Mouse (Mus musculus): ENCODE results near the gene Dock1.
A peak's percentile ranks its signal among the peaks of the same experiment; 100 is the strongest.

Dock1 gene

GRCm38 (mm10) chr7:134990911-134991310 is 320.5 kb downstream of the Dock1 start:
- DNase-seq: peak in 1 of 2 experiments; percentile 17

GRCm38 (mm10) chr7:134994983-134995382 is 324.5 kb downstream of the Dock1 start:
- no peak for DNase-seq

GRCm38 (mm10) chr7:135002216-135002615 is 331.8 kb downstream of the Dock1 start:
- DNase-seq: no peak

- DNase-seq: no peak
Observed at GRCm38 (mm10) chr7:135002891-135003290, 332.4 kb downstream of the Dock1 start.

GRCm38 (mm10) chr7:135005964-135006560 is 335.6 kb downstream of the Dock1 start:
- DNase-seq: no peak

- no peak for DNase-seq
Observed at GRCm38 (mm10) chr7:135008021-135008420, 337.6 kb downstream of the Dock1 start.

- DNase-seq: no peak
Observed at GRCm38 (mm10) chr7:135010997-135011396, 340.5 kb downstream of the Dock1 start.

GRCm38 (mm10) chr7:135017531-135017930 is 347.1 kb downstream of the Dock1 start:
- DNase-seq: peak; percentile 35 to 45

GRCm38 (mm10) chr7:135020762-135021161 is 350.3 kb downstream of the Dock1 start:
- DNase-seq: no peak

- no peak for DNase-seq
Observed at GRCm38 (mm10) chr7:135021544-135022100, 351.2 kb downstream of the Dock1 start.

GRCm38 (mm10) chr7:135024531-135024930 is 354.1 kb downstream of the Dock1 start:
- DNase-seq: no peak

GRCm38 (mm10) chr7:135028716-135029115 is 358.3 kb downstream of the Dock1 start:
- DNase-seq: peak; percentile 68 to 71

GRCm38 (mm10) chr7:135029136-135029535 is 358.7 kb downstream of the Dock1 start:
- DNase-seq: peak; percentile 18 to 27

GRCm38 (mm10) chr7:135031466-135031865 is 361.0 kb downstream of the Dock1 start:
- no peak for DNase-seq

- DNase-seq: no peak
Observed at GRCm38 (mm10) chr7:135034811-135035210, 364.4 kb downstream of the Dock1 start.

GRCm38 (mm10) chr7:135035651-135036050 is 365.2 kb downstream of the Dock1 start:
- DNase-seq: no peak

GRCm38 (mm10) chr7:135038930-135039329 is 368.5 kb downstream of the Dock1 start:
- no peak for DNase-seq

- DNase-seq: no peak
Observed at GRCm38 (mm10) chr7:135043931-135044765, 373.7 kb downstream of the Dock1 start.

GRCm38 (mm10) chr7:135049416-135049815 is 379.0 kb downstream of the Dock1 start:
- DNase-seq: no peak

- peak; percentile 31 to 41 for DNase-seq
Observed at GRCm38 (mm10) chr7:135053186-135053715, 382.8 kb downstream of the Dock1 start.

GRCm38 (mm10) chr7:135054664-135055063 is 384.2 kb downstream of the Dock1 start:
- peak; percentile 60 to 62 for DNase-seq

- DNase-seq: no peak
Observed at GRCm38 (mm10) chr7:135059071-135059470, 388.6 kb downstream of the Dock1 start.

GRCm38 (mm10) chr7:135059562-135059961 is 389.1 kb downstream of the Dock1 start:
- no peak for DNase-seq

- no peak for DNase-seq
Observed at GRCm38 (mm10) chr7:135063886-135064285, 393.4 kb downstream of the Dock1 start.

Measured in cerebellum, postnatal 14 days (tissue).